Mouse (Mus musculus): ENCODE results near the gene Myadml2. TPM values are rescaled to one million over a fixed set of nuclear protein-coding genes. Genes with fewer than 3 reads are reported as not detected.
A peak's percentile ranks its signal among the peaks of the same experiment; 100 is the strongest.

Gene Myadml2
- total and polyA plus RNA-seq, 3 experiments = 0.68 TPM; not detected in 2

GRCm38 (mm10) chr11:120629911-120630310, 18.0 kb downstream of the Myadml2 start:
- H3K27ac ChIP-seq (ENCODE audit: insufficient read depth, low read depth) = peak overlapping the region; percentile 74
- peaks cover 42 to 73% of the 10 kb centered on the region in 2 experiments for H3K4me1 ChIP-seq (ENCODE audit: control insufficient read depth in 1 of 2, insufficient read depth in 2 of 2)
- H3K79me2 ChIP-seq (replicated peaks; ENCODE audit: control insufficient read depth, extremely low read depth, insufficient read depth, poor library complexity, severe bottlenecking) = peaks cover 39% of the 10 kb centered on the region
- H3K9me3 ChIP-seq (replicated peaks; ENCODE audit: low read length) = no peaks in the 10 kb centered on the region
- H3K4me3 ChIP-seq (replicated peaks in 1 of 3; ENCODE audit: low read depth in 2 of 3, low read length in 2 of 3, poor library complexity in 1 of 3) = peak overlapping the region; percentile 12 to 74 (median 20)
- H3K36me3 ChIP-seq (replicated peaks in 1 of 2; ENCODE audit: control insufficient read depth in 1 of 2, insufficient read depth in 1 of 2, low read length in 1 of 2) = peaks cover 22 to 34% of the 10 kb centered on the region in 2 experiments
- in situ Hi-C loops (cut with MboI; ENCODE audit: low pct_ligation_motif_present, low pct_unique_long_range_greater_than_20kb, low sequenced_read_pairs) (loop anchor here (10.0 kb wide), 1 partner anchor 55 kb away; no protein-coding TSS in a partner anchor), dilution Hi-C loops (cut with MboI; ENCODE audit: extremely low pct_ligation_motif_present, extremely low pct_unique_long_range_greater_than_20kb, low sequenced_read_pairs) (no loop called here)
- peak overlapping the region; percentile 87 for H3K4me2 ChIP-seq (ENCODE audit: insufficient read depth, low read depth, poor library complexity, severe bottlenecking)
- H3K9ac ChIP-seq (ENCODE audit: insufficient read depth, low read depth) = peak overlapping the region; percentile 96
- TF ChIP-seq IRF4 (IDR thresholded peaks at IDR 0.05; ENCODE audit: low read depth, low read length) (no peak), MXI1 (IDR thresholded peaks at IDR 0.05; ENCODE audit: low read depth, low read length) (0 out of 2 replicates have a peak, but pooled peaks have one; percentile 20), KAT2A (IDR thresholded peaks at IDR 0.05; ENCODE audit: insufficient replicate concordance, low read length) (no peak), BHLHE40 (IDR thresholded peaks at IDR 0.05; ENCODE audit: low read depth, low read length) (0 out of 2 replicates have a peak, but pooled peaks have one; percentile 16), SIN3A (IDR thresholded peaks at IDR 0.05; ENCODE audit: low read length) (peak; percentile 35; the same call in 1 of the 2 replicates), MAFK (IDR thresholded peaks at IDR 0.05; ENCODE audit: insufficient replicate concordance, low read length) (peak; percentile 98), ELF1 (IDR thresholded peaks at IDR 0.05; ENCODE audit: low read depth, low read length) (0 out of 2 replicates have a peak, but pooled peaks have one; percentile 14)
- DNase-seq (ENCODE audit: extremely low read depth) = no peak
- H3K27me3 ChIP-seq (replicated peaks) = no peaks in the 10 kb centered on the region

DNA sequence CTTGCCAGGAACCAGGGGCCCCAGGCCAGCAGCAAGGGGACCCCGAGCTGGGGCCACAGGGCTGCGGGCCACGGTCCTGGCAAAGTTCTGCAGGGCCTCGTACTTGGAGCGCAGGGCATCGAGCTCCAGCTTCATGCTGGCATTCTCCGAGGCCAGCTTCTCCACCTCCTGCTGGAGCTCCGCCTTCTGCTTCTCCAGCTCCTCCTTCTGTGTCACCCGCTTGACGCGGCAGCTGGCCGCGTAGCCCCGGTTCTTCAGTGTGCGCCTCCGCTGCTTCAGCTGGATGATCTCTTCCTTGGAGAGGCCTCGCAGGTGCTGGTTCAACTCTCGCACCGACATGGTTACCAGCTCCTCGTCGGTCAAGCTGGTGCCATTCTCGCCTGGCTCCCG, 18.6 kb downstream of the Myadml2 start:
- H3K4me3 ChIP-seq (replicated peaks in 1 of 3; ENCODE audit: low read depth in 2 of 3, low read length in 2 of 3, poor library complexity in 1 of 3) = peak overlapping the region in 2 of 3 experiments; percentile 23 to 74
- in situ Hi-C loops (cut with MboI; ENCODE audit: low pct_ligation_motif_present, low pct_unique_long_range_greater_than_20kb, low sequenced_read_pairs) = loop anchor here (10.0 kb wide), 1 partner anchor 55 kb away; no protein-coding TSS in a partner anchor
- peaks cover 42 to 72% of the 10 kb centered on the region in 2 experiments for H3K4me1 ChIP-seq (ENCODE audit: control insufficient read depth in 1 of 2, insufficient read depth in 2 of 2)
- H3K27me3 ChIP-seq (replicated peaks) = no peaks in the 10 kb centered on the region
- DNase-seq (ENCODE audit: extremely low read depth) = no peak
- H3K36me3 ChIP-seq (replicated peaks in 1 of 2; ENCODE audit: control insufficient read depth in 1 of 2, insufficient read depth in 1 of 2, low read length in 1 of 2) = peaks cover 22 to 34% of the 10 kb centered on the region in 2 experiments
- peak overlapping the region; percentile 74 for H3K27ac ChIP-seq (ENCODE audit: insufficient read depth, low read depth)
- TF ChIP-seq POLR2A (IDR thresholded peaks at IDR 0.05; ENCODE audit: low read depth, low read length) = peak; percentile 34; the same call in 1 of the 2 replicates
- no peak for TF ChIP-seq UBTF (IDR thresholded peaks at IDR 0.05; ENCODE audit: low read depth, low read length)
- peak overlapping the region; percentile 96 for H3K9ac ChIP-seq (ENCODE audit: insufficient read depth, low read depth)
- H3K79me2 ChIP-seq (replicated peaks; ENCODE audit: control insufficient read depth, extremely low read depth, insufficient read depth, poor library complexity, severe bottlenecking) = peaks cover 42% of the 10 kb centered on the region
- H3K9me3 ChIP-seq (replicated peaks; ENCODE audit: low read length) = no peaks in the 10 kb centered on the region
- H3K4me2 ChIP-seq (ENCODE audit: insufficient read depth, low read depth, poor library complexity, severe bottlenecking) = peak overlapping the region; percentile 87
- dilution Hi-C loops (cut with MboI; ENCODE audit: extremely low pct_ligation_motif_present, extremely low pct_unique_long_range_greater_than_20kb, low sequenced_read_pairs) = no loop called here

DNA sequence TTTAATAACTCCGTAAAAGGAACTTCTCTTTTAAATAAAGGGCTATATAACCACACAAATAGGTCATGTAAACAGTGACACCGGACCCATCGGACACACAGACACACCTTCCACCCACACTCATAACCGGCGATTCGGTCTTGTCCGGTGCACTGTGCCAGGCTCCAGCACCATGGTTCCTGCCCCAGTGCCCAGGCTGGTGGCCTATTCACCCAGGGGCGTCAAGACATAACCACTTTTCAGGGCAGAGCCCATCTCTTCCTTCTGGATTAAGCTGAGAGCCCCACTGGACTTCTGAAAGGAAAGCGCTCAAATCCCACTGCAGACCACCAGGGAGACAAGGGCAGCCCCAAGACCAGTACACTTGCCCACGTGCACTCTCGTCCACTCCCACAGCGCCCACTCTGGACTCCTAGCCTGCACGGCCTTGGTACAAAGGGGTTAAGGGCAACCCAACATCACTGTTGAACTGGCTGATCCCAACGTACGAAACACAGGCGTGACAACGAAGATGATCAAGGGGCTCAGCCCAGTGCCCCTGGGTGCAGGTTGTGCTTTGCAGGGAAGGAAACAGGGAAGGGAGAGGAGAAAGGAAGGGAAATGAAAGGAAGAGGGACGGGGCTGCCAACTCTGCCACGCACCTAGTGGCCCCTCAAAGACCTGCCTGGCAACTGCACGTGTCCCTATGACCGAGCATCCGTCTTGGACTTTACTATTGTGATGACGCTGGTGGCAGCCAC, 19.2 kb downstream of the Myadml2 start:
- no peak for DNase-seq (ENCODE audit: extremely low read depth)
- peaks cover 47% of the 10 kb centered on the region for H3K79me2 ChIP-seq (replicated peaks; ENCODE audit: control insufficient read depth, extremely low read depth, insufficient read depth, poor library complexity, severe bottlenecking)
- dilution Hi-C loops (cut with MboI; ENCODE audit: extremely low pct_ligation_motif_present, extremely low pct_unique_long_range_greater_than_20kb, low sequenced_read_pairs) (no loop called here), in situ Hi-C loops (cut with MboI; ENCODE audit: low pct_ligation_motif_present, low pct_unique_long_range_greater_than_20kb, low sequenced_read_pairs) (loop anchor here (10.0 kb wide), 1 partner anchor 56 kb away; no protein-coding TSS in a partner anchor)
- H3K36me3 ChIP-seq (replicated peaks in 1 of 2; ENCODE audit: control insufficient read depth in 1 of 2, insufficient read depth in 1 of 2, low read length in 1 of 2) = peaks cover 22 to 36% of the 10 kb centered on the region in 2 experiments
- H3K27me3 ChIP-seq (replicated peaks) = no peaks in the 10 kb centered on the region
- peak overlapping the region; percentile 33 for H3K4me2 ChIP-seq (ENCODE audit: insufficient read depth, low read depth, poor library complexity, severe bottlenecking)
- no peaks in the 10 kb centered on the region for H3K9me3 ChIP-seq (replicated peaks; ENCODE audit: low read length)
- TF ChIP-seq NRF1 (IDR thresholded peaks at IDR 0.05; ENCODE audit: low read depth, low read length) (no peak), POLR2AphosphoS2 (IDR thresholded peaks at IDR 0.05; ENCODE audit: low read depth, low read length) (0 out of 2 replicates have a peak, but pooled peaks have one; percentile 35)
- H3K4me1 ChIP-seq (ENCODE audit: control insufficient read depth in 1 of 2, insufficient read depth in 2 of 2) = peaks cover 42 to 71% of the 10 kb centered on the region in 2 experiments
- H3K4me3 ChIP-seq (replicated peaks in 1 of 3; ENCODE audit: low read depth in 2 of 3, low read length in 2 of 3, poor library complexity in 1 of 3) = peak overlapping the region; percentile 23 to 74 (median 35)
- H3K9ac ChIP-seq (ENCODE audit: insufficient read depth, low read depth) = peak overlapping the region; percentile 22; the same call in 1 of the 2 replicates
- peak overlapping the region; percentile 34 for H3K27ac ChIP-seq (ENCODE audit: insufficient read depth, low read depth)
